Mouse (Mus musculus) right cerebral cortex, adult 2 months (tissue): ENCODE results near the gene Cabin1.

Experiments used
- DNase-seq, 2 experiments: peaks; one replicate each; pipeline ENCODE4 v3.0.0; 2021 to 2022; ENCODE audit warnings: low spot score in 2 of 2

Gene Cabin1

DNA sequence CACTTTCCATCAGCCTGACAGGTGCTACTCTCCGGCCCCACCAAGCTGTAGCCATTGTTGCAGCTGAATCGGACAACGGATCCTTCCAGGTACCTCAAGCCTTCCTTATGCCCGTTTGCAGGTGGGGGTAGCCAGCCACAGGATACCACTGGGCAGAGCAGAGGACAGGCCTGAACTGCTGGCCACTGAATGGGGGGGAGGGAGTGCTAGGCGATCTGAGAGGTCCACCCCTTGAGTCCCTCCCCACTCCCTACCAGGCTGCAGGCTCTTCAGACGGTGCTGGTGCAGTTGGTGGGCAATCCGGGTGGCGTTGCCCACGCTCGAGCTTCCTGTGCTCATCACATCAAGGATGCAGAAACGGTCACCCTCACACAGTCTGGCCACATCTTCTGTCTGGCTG, 126.4 kb downstream of the Cabin1 start:
- no peak for DNase-seq

DNA sequence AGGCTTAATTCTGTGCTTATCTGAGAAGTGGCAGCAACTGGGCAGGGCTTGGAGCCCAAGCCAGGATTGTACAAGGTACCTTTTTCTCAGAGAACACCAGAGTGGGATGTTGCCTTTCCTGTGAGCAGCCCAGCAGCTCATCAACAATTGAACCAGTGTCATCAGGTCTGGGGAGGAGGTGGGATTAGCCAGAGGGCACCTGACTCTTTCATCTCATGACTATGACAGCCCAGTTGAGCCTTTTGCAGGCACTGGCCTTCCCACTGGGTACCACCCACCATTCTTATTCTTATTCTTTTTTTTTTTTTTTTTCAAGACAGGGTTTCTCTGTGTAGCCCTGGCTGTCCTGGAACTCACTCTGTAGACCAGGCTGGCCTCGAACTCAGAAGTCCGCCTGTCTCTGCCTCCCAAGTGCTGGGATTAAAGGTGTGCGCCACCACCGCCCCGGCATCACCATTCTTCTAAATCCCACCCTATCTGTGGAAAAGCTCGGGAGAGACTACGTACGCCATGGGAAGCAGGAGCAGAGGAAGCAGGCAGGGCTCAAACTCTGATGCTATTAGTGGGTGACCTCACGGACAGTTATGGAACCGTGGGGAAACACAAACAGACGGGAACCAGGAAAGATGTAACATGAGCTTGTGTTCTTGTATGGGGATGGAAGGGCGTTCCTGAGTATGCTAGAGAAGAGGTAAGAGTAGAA, 127.9 kb downstream of the Cabin1 start:
- no peak for DNase-seq

GRCm38 (mm10) chr10:75635693-75636055, 128.5 kb downstream of the Cabin1 start:
- peak; percentile 88 to 93 for DNase-seq

GRCm38 (mm10) chr10:75635019-75635692, 129.0 kb downstream of the Cabin1 start:
- DNase-seq, result no peak

DNA sequence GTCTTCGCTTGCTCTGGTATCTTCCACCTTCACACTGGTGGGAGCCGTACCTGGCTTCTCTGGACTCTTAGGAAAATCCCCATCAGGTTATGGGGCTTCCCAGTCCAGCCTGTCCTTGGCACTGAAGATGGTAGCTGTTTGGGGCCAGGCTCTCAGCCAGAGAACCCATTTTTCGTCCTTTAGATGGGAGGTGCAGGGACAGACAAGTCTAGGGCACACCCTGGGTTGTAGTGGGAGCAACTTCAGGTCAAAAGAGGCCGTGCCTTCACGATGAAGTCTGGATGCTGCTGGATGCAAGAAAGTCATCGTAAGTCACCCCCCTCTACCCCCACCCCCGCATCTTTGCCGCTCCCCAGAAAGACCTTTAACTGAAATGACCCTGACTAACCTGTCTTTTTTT, 129.5 kb downstream of the Cabin1 start:
- DNase-seq, result no peak

GRCm38 (mm10) chr10:75633576-75634139, 130.5 kb downstream of the Cabin1 start:
- DNase-seq, result no peak

DNA sequence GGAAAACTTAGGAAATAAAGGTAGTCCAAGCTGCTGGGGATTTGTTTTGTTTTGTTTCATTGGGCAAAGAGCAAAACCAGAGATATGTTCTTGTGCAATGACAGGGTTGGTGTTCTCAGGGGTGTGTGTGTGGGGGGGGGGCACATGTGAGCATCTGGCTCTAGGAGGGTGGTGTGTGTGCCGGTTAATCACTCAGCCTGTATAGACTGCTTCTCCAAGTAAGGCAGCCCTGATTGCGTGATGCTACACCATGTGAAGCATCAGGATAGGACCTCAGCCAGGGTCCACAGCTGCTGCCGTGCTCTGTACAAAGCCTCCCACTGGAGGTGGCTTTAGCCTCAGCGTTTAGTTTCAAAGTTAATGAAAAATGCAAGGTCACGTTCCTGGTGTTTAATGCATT, 131.1 kb downstream of the Cabin1 start:
- no peak for DNase-seq

- no peak for DNase-seq
Measured at GRCm38 (mm10) chr10:75632633-75633032, 131.5 kb downstream of the Cabin1 start.

- no peak for DNase-seq
Measured at GRCm38 (mm10) chr10:75627490-75627889, 136.7 kb downstream of the Cabin1 start.

GRCm38 (mm10) chr10:75626991-75627390, 137.2 kb downstream of the Cabin1 start:
- DNase-seq, result no peak

DNA sequence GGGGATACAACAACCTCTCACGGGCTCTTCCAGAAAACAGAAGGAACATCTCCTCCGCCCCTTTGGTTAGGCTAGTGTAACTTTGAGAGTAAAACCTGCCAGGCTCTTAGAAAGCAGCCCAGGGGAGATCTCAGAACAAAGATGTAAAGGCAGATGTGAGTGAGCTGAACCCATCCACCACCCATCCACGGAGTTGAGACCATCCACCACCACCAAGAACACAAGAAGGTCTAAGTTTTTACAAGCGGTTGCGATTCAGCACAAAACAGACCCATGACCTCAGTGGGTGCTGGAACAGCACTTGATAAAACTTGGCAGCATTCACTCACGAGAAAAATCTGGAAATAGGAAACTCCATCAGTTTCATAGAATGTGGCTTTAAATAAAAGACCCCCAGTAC, 138.2 kb downstream of the Cabin1 start:
- no peak for DNase-seq

- DNase-seq, result no peak
Measured at GRCm38 (mm10) chr10:75620818-75621217, 143.3 kb downstream of the Cabin1 start.

DNA sequence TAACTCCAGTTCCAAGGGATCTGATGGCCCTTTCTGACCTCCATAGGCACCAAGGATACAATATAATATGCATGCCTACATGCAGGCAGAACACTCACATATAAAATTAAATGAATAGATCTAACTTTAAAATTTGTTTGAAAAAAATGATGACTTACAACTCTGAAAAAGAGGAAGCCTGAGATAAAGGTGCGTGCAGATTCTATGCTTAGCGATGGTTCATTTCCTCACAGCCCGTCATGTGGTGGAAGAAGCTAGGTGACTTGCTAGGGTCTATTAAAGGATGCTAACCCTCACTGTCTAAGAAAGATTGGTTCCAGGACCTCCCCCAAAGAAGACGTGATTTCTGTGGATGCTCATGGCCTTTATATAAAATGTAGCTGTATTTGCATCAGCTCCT, 148.1 kb downstream of the Cabin1 start:
- DNase-seq, result no peak

DNA sequence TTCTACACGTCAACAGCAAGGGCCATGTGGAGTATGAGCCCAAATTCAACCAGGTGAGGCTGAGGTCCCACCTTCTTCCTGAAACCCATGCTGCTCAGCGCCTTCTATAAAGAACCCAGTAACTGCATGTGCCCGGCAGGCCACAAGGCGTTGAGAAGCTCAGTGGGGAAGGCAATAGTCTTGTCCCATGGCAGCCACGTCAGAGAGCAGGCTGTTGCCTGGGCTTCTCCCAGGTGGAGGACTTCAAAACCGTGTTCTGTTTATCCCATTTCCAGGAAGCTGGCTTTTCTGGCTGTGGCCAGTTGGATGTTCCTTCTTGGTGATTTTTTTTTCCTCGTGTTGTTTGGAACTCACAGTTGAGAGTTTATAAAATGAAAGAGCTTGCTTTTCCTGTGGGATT, 153.7 kb downstream of the Cabin1 start:
- no peak for DNase-seq

DNA sequence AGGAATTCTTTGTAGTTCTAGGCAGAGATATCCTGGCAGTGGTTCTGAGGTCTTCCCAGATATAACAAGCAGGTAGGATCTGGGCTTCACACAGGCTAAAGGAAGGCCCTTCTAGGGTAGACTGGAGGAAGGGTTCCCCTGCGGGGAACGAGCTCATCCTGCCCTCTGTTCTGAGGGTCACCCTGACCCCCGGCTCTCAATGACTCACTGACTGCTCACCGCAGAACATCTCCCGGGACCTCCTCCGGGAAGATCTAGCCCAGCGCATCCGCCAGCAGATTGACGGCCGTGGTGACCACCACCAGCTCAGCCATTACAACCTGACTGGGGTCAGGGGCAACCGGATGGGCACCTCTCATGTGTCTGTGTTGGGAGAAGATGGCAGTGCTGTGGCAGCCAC, 155.2 kb downstream of the Cabin1 start:
- DNase-seq, result no peak

GRCm38 (mm10) chr10:75607253-75607652, 156.9 kb downstream of the Cabin1 start:
- DNase-seq, result no peak

- no peak for DNase-seq
Measured at GRCm38 (mm10) chr10:75605162-75605846, 158.8 kb downstream of the Cabin1 start.

DNA sequence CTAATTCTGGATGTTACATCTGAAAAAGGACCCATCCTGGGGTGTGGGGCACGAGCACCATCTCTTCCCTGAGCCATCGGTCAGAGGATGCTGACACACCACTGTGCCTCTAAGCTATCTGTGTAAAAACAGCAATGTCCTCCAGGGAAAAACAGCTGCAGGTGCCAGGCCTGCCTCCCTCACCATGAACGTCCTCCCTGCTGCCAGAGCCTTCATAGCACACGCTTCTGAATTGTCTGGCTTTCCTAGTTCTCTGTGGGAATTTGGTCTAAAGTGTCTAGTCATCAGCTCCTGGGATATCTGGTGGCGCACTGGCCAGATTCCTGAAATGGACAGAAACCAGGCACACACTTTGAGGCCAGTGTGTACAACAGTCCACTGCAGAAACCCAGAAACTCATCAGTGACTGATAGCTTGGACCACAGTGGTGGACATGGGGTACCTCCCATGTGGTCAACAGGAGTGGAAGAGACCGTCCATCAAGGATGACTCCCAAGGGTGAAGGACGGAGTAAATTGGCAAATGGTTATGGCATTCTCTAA, 163.9 kb downstream of the Cabin1 start:
- DNase-seq, result no peak
